Mouse (Mus musculus): ENCODE measurements at regions not wholly inside any gene's neighbourhood (a gene's known extent, or its start where the extent isn't known, plus 50 kb on each side); places are given as distances from the start of the nearest gene placed in this dataset.

DNA sequence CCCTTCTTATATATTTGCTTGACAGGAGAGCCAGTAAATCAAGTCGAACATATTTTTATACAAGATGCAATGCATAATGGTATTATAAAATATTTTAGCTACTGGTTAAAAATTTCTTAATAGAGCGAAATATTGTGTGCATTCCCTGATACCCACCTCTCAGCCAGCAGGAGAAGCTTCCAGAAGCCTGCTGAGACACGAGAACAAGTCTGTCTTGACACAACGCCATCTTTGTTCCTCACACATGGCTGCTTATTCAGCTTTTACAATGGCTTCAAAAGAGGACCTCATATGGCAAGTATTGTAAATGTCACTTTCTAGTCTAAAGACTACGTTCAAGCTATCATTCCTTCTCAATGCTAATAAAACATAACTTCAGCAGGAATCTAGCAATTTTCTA, 217.1 kb upstream of the Sptlc3 start:
- TF ChIP-seq CTCF (IDR thresholded peaks at IDR 0.05; ENCODE audit: low read depth, low read length) (no peak), TAL1 (conservative IDR thresholded peaks at IDR 0.05; ENCODE audit: low read depth, low read length) (no peak)

Data from G1E (cell line).